ENCODE assay signal across 28 mouse cellular contexts in the genomic region with DNA sequence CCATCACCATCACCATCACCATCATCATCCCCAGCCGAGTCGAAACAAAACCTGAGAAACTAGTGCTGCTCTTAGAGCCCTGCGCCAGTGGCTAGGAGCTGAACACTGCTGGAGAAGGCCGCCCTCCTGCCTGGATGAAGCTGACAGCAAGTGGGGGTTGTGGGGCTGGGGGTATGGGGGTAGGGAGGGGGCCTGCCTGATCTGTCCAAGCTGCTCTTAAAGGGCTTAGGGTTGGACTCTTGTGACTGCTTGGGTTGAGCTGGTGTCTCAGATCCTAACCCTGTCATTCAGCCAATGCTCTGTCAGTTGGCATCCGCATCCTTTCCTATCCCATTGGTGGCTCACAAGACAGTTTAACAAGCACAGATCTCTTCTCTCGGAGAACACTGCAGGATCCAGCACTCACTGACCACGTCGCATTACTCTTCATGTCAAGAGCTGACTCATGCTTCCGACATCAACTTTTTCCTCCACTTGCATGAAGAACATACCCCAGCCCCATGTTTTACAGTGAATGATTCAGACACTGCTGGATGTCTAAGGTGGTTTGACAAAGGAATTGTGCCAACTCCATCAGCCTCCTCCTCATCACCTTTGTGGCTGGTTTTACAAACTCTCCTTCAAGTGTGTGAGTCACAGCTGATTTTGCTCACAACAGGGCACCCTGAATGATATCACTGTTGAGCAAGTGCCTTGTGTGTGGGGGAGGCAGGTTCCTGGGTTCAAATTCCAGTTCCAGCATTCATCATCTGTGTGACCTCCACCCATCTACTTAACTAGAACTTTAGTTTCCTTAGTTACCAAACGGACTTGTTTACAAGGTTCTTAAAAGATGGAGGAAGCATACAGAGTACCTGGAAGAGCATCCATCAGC.
DNase-seq lines count a peak whose midpoint lies in the region; ATAC-seq and TF ChIP-seq lines count a peak whose summit lies in the region.
"Had no signal": no experiment of that assay in that cellular context is flagged by ENCODE, and none has a peak within 500 bp of the region (broad histone marks: within the 10 kb centered on the region; RNA-seq: fewer than 3 reads in every experiment).

No protein-coding gene starts in this region.

- H3K4me1 ChIP-seq in lung, embryonic 16.5 days (replicated peaks; ENCODE audit: control insufficient read depth, insufficient read depth, low read length) = 0 out of 2 replicates have a peak, but pooled peaks cover 5% of the 10 kb centered on the region
- no peaks in the 10 kb centered on the region for H3K4me1 ChIP-seq in intestine, postnatal 0 days (replicated peaks; ENCODE audit: control insufficient read depth, insufficient read depth, low read length)
- H3K4me1 ChIP-seq in heart, embryonic 10.5 days = peaks cover 5% of the 10 kb centered on the region; the same call in 1 of the 2 replicates
- H3K4me1 ChIP-seq: hindbrain, embryonic 12.5 days; liver, embryonic 12.5 days; megakaryocyte, embryonic 14.5 days; midbrain, embryonic 12.5 days; neural tube, embryonic 13.5 days had no signal

- peak; percentile 75 for ATAC-seq in lung, embryonic 16.5 days (ENCODE audit: low read depth)
- peak; percentile 53 for ATAC-seq in intestine, postnatal 0 days
- ATAC-seq: activated CD4-positive, CD25-positive, alpha-beta regulatory T cell, adult 4 months; forebrain, embryonic 14.5 days; hindbrain, postnatal 0 days; liver, embryonic 12.5 days; liver, postnatal 0 days had no signal

- DNase-seq in lung, postnatal 4 days = no peak
- DNase-seq in 3T3-L1 (ENCODE audit: low read depth, low spot score) = peak; percentile 92
- DNase-seq in Muller cell, postnatal 12 days (ENCODE audit: inconsistent ontology term) = peak; percentile 36
- no peak for DNase-seq in spleen, postnatal 36 days (ENCODE audit: low spot score in 2 of 2)
- DNase-seq in heart, embryonic 10.5 days (ENCODE audit: low spot score) = no peak
- DNase-seq: adrenal gland, adult 8-10 months; cerebellum, adult 11 months; cerebellum, adult 9-10 months; cerebellum, postnatal 36 days; gastrocnemius, postnatal 14 days; heart, postnatal 36 days; kidney, adult 11 months; kidney, postnatal 14 days; left cerebral cortex, postnatal 4 days; liver, postnatal 0 days; right cerebral cortex, postnatal 14 days; thymus, postnatal 4 days had no signal

- no peak overlapping the region for H3K27ac ChIP-seq in lung, embryonic 16.5 days (ENCODE audit: low read length)
- H3K27ac ChIP-seq in intestine, postnatal 0 days (ENCODE audit: low read depth, low read length) = no peak overlapping the region
- no peak overlapping the region for H3K27ac ChIP-seq in heart, embryonic 10.5 days
- H3K27ac ChIP-seq: hindbrain, embryonic 12.5 days; hindbrain, postnatal 0 days; layer of hippocampus, adult 2 months; liver, embryonic 12.5 days; midbrain, embryonic 12.5 days; neural tube, embryonic 13.5 days had no signal

- H3K4me2 ChIP-seq in lung, embryonic 16.5 days (ENCODE audit: low read depth, low read length) = no peak overlapping the region
- no peak overlapping the region for H3K4me2 ChIP-seq in intestine, postnatal 0 days (replicated peaks; ENCODE audit: low read depth)
- H3K4me2 ChIP-seq: hindbrain, embryonic 12.5 days; liver, embryonic 12.5 days; midbrain, embryonic 12.5 days; neural tube, embryonic 13.5 days had no signal

- H3K9me3 ChIP-seq in lung, embryonic 16.5 days (ENCODE audit: control insufficient read depth, low read length) = no peaks in the 10 kb centered on the region
- H3K9me3 ChIP-seq in intestine, postnatal 0 days (ENCODE audit: control insufficient read depth) = no peaks in the 10 kb centered on the region
- no peaks in the 10 kb centered on the region for H3K9me3 ChIP-seq in heart, embryonic 10.5 days
- H3K9me3 ChIP-seq: hindbrain, embryonic 12.5 days; liver, embryonic 12.5 days; megakaryocyte, embryonic 14.5 days; midbrain, embryonic 12.5 days; neural tube, embryonic 13.5 days had no signal

- no peak for TF ChIP-seq CTCF in intestine, postnatal 0 days (IDR thresholded peaks at IDR 0.05; ENCODE audit: low read depth)

- WGBS in lung, embryonic 16.5 days = 57% methylated on average over 10 of the region's 10 CpGs
- WGBS in intestine, postnatal 0 days = 86% methylated on average over 10 of the region's 10 CpGs
- WGBS in heart, embryonic 10.5 days = 80% methylated on average over 10 of the region's 10 CpGs

- no peak overlapping the region for H3K9ac ChIP-seq in lung, embryonic 16.5 days (ENCODE audit: low read length)
- no peak overlapping the region for H3K9ac ChIP-seq in intestine, postnatal 0 days (ENCODE audit: low read depth, low read length)
- H3K9ac ChIP-seq: hindbrain, embryonic 12.5 days; liver, embryonic 12.5 days; liver, postnatal 0 days; midbrain, embryonic 12.5 days; neural tube, embryonic 13.5 days had no signal

- H3K36me3 ChIP-seq in lung, embryonic 16.5 days (ENCODE audit: control insufficient read depth, insufficient read depth, low read length) = no peaks in the 10 kb centered on the region
- H3K36me3 ChIP-seq in intestine, postnatal 0 days (ENCODE audit: control insufficient read depth, insufficient read depth) = no peaks in the 10 kb centered on the region
- H3K36me3 ChIP-seq in heart, embryonic 10.5 days = no peaks in the 10 kb centered on the region
- H3K36me3 ChIP-seq: hindbrain, embryonic 12.5 days; liver, embryonic 12.5 days; midbrain, embryonic 12.5 days; neural tube, embryonic 13.5 days had no signal

- no peaks in the 10 kb centered on the region for H3K27me3 ChIP-seq in lung, embryonic 16.5 days (ENCODE audit: control insufficient read depth, insufficient read depth, low read depth, low read length)
- no peaks in the 10 kb centered on the region for H3K27me3 ChIP-seq in intestine, postnatal 0 days (replicated peaks; ENCODE audit: control insufficient read depth, insufficient read depth, low read length)
- no peaks in the 10 kb centered on the region for H3K27me3 ChIP-seq in heart, embryonic 10.5 days (ENCODE audit: insufficient read depth, poor library complexity, severe bottlenecking)
- H3K27me3 ChIP-seq: liver, embryonic 12.5 days; neural tube, embryonic 13.5 days had no signal

- H3K4me3 ChIP-seq in lung, embryonic 16.5 days (ENCODE audit: low read length) = no peak overlapping the region
- no peak overlapping the region for H3K4me3 ChIP-seq in intestine, postnatal 0 days (ENCODE audit: low read depth, low read length)
- H3K4me3 ChIP-seq in heart, embryonic 10.5 days = no peak overlapping the region
- H3K4me3 ChIP-seq: hindbrain, embryonic 12.5 days; layer of hippocampus, adult 2 months; liver, embryonic 12.5 days; megakaryocyte, embryonic 14.5 days; midbrain, embryonic 12.5 days; neural tube, embryonic 13.5 days had no signal

Comparison
In these comparisons a context has a peak if more than half of its experiments do, and no peak if none do; other contexts are left out.
1. DNase-seq: peak in 3T3-L1 (single experiment) and Muller cell, postnatal 12 days (single experiment); none in lung, postnatal 4 days (0 of 2), spleen, postnatal 36 days (0 of 2) and heart, embryonic 10.5 days (single experiment).